Mouse (Mus musculus): ENCODE measurements at regions not wholly inside any gene's neighbourhood (a gene's known extent, or its start where the extent isn't known, plus 50 kb on each side); places are given as distances from the start of the nearest gene placed in this dataset.

- TF ChIP-seq CTCF (IDR thresholded peaks at IDR 0.05; ENCODE audit: low read depth), result no peak
- TF ChIP-seq EP300 (IDR thresholded peaks at IDR 0.05; ENCODE audit: low read depth), result no peak
These were observed 905.6 kb downstream of the Gsdmc2 start for GRCm38 (mm10) chr15:62939416-62939815.
